Mouse (Mus musculus) forebrain, postnatal 0 days (tissue): ENCODE data around the gene Zfp865. TPM values are rescaled to one million over a fixed set of nuclear protein-coding genes. Genes with fewer than 3 reads are reported as not detected.
"Not testable (repeated sequence)": the region's sequence is repeated elsewhere in the genome, so short reads cannot be mapped to it uniquely, and the experiment has no call there.

Experiments
- ATAC-seq: fragments of 200-750 bp; cut with Nextera tagmentation; 2 replicates; pipeline ENCODE4 v1.8.0; 2017; ENCODE audit warnings: mild to moderate bottlenecking, moderate library complexity
- DNase-seq: peaks from one replicate; pipeline ENCODE4 v3.0.0-alpha.2; 2015
- H3K27ac ChIP-seq: fragments of 300-500 bp; sonication (generic); 2 replicates; pipeline ENCODE4 v1.5.1; 2014; ENCODE audit warnings: low read depth, mild to moderate bottlenecking, antibody characterized with exemption, low read length, moderate library complexity, mixed read lengths
- H3K27me3 ChIP-seq: fragments of 300-500 bp; sonication (generic); 2 replicates; pipeline ENCODE4 v1.6.1; 2014; ENCODE audit warnings: mild to moderate bottlenecking, low read length, mixed read lengths; ENCODE audit not compliant: insufficient read depth
- H3K36me3 ChIP-seq: fragments of 300-500 bp; sonication (generic); 2 replicates; pipeline ENCODE4 v1.6.1; 2014; ENCODE audit warnings: mild to moderate bottlenecking, moderate library complexity; ENCODE audit not compliant: insufficient read depth
- H3K4me1 ChIP-seq: fragments of 300-500 bp; sonication (generic); 2 replicates; pipeline ENCODE4 v1.6.1; 2014; ENCODE audit warnings: antibody characterized with exemption; ENCODE audit not compliant: insufficient read depth
- H3K4me2 ChIP-seq: fragments of 300-500 bp; sonication (generic); 2 replicates; pipeline ENCODE4 v1.6.1; 2014; ENCODE audit warnings: low read depth, mild to moderate bottlenecking, moderate library complexity
- H3K4me3 ChIP-seq: fragments of 300-500 bp; sonication (generic); 2 replicates; pipeline ENCODE4 v1.5.1; 2014; ENCODE audit warnings: low read depth, low read length, mixed read lengths
- H3K9ac ChIP-seq: fragments of 300-500 bp; sonication (generic); 2 replicates; pipeline ENCODE4 v1.6.1; 2014; ENCODE audit warnings: mild to moderate bottlenecking
- H3K9me3 ChIP-seq: fragments of 300-500 bp; sonication (generic); 2 replicates; pipeline ENCODE4 v1.6.1; 2016; ENCODE audit warnings: low read length
- CTCF ChIP-seq: sonication (generic); IDR thresholded peaks from 2 replicates; pipeline ENCODE4 v1.5.1; 2016; ENCODE audit warnings: antibody characterized with exemption, control low read depth, low read depth
- WGBS: fragments of 180-500 bp; shearing (Covaris S2); extraction: QIAGEN DNeasy Blood & Tissue Kit; methylation state at CpG from one replicate; pipeline ENCODE4 v1.1.7; 2014; 5-methylcytosine and 5-hydroxymethylcytosine counted together
- polyA plus RNA-seq: library from polyadenylated mRNA; unstranded; fragments of >200 nt; fragmentation: Nextera tagmentation; extraction: Ambion mirVana; gene quantifications from 2 replicates; pipeline ENCODE4 v1.2.1, GENCODE M21; 2015
- total RNA-seq: library from RNA; depleted of rRNA; stranded (reverse); fragments of >200 nt; gene quantifications from 2 replicates; pipeline ENCODE4 v1.2.3, GENCODE M21; 2014

Gene Zfp865
- total and polyA plus RNA-seq, 2 experiments from 2014 or later = 5.6 to 33.3 TPM

GRCm38 (mm10) chr7:5073586-5073985, 53.4 kb downstream of the Zfp865 start:
- WGBS = 81% methylated on average over 1 of the region's 1 CpGs
- H3K9ac ChIP-seq = no peak overlapping the region
- TF ChIP-seq CTCF = no peak
- H3K4me3 ChIP-seq = no peak overlapping the region
- no peak overlapping the region for H3K27ac ChIP-seq
- H3K4me1 ChIP-seq = no peaks in the 10 kb centered on the region
- DNase-seq = no peak
- no peak overlapping the region for H3K4me2 ChIP-seq
- H3K27me3 ChIP-seq = no peaks in the 10 kb centered on the region
- peaks cover 79% of the 10 kb centered on the region for H3K36me3 ChIP-seq
- ATAC-seq = no peak
- no peaks in the 10 kb centered on the region for H3K9me3 ChIP-seq

- no peaks in the 10 kb centered on the region for H3K9me3 ChIP-seq
These were observed 54.8 kb downstream of the Zfp865 start for GRCm38 (mm10) chr7:5074984-5075383.

GRCm38 (mm10) chr7:5076931-5077330, 56.8 kb downstream of the Zfp865 start:
- WGBS = 90% methylated on average over 2 of the region's 2 CpGs
- no peaks in the 10 kb centered on the region for H3K27me3 ChIP-seq
- 0 out of 2 replicates have a peak, but pooled peaks cover 8% of the 10 kb centered on the region for H3K4me1 ChIP-seq
- ATAC-seq (no peak), DNase-seq (no peak)
- no peak overlapping the region for H3K9ac ChIP-seq
- no peaks in the 10 kb centered on the region for H3K9me3 ChIP-seq
- H3K4me3 ChIP-seq = no peak overlapping the region
- TF ChIP-seq CTCF = no peak
- peaks cover 51% of the 10 kb centered on the region for H3K36me3 ChIP-seq
- H3K4me2 ChIP-seq = no peak overlapping the region
- H3K27ac ChIP-seq = no peak overlapping the region

More at GRCm38 (mm10) chr7:5074984-5075383, 54.8 kb downstream of the Zfp865 start:
- no peak for ATAC-seq
- H3K9ac ChIP-seq = no peak overlapping the region
- DNase-seq = no peak
- H3K4me3 ChIP-seq = no peak overlapping the region
- H3K27me3 ChIP-seq = no peaks in the 10 kb centered on the region
- no peak for TF ChIP-seq CTCF
- WGBS = 92% methylated on average over 5 of the region's 5 CpGs
- H3K36me3 ChIP-seq = peaks cover 69% of the 10 kb centered on the region
- no peak overlapping the region for H3K27ac ChIP-seq
- no peaks in the 10 kb centered on the region for H3K4me1 ChIP-seq
- H3K4me2 ChIP-seq = no peak overlapping the region

- Histone ChIP-seq H3K4me3 (peak overlapping the region; percentile 84), H3K4me2 (peak overlapping the region; percentile 80), H3K36me3 (peaks cover 36% of the 10 kb centered on the region), H3K27ac (peak overlapping the region; percentile 76; the same call in 1 of the 2 replicates), H3K9ac (peak overlapping the region; percentile 92; the same call in 1 of the 2 replicates)
- 53% methylated on average over 9 of the region's 13 CpGs for WGBS
- not testable (repeated sequence) for H3K9me3 ChIP-seq, H3K4me1 ChIP-seq, ATAC-seq, DNase-seq, H3K27me3 ChIP-seq
These were observed 59.3 kb downstream of the Zfp865 start for GRCm38 (mm10) chr7:5079365-5080009.

GRCm38 (mm10) chr7:5080010-5080751, 60.0 kb downstream of the Zfp865 start, which contains the start of gene Epn1:
Epn1 (plus strand) TSS chr7:5080235.
- peaks cover 30% of the 10 kb centered on the region for H3K36me3 ChIP-seq
- under 1% methylated on average over 61 of the region's 81 CpGs for WGBS
- no peaks in the 10 kb centered on the region for H3K27me3 ChIP-seq

GRCm38 (mm10) chr7:5080815-5081214, 60.6 kb downstream of the Zfp865 start:
- ATAC-seq (no peak), DNase-seq (peak; percentile 14)
- Histone ChIP-seq H3K9me3 (no peaks in the 10 kb centered on the region), H3K27ac (peak overlapping the region; percentile 84), H3K9ac (peak overlapping the region; percentile 92), H3K4me1 (0 out of 2 replicates have a peak, but pooled peaks cover 8% of the 10 kb centered on the region), H3K27me3 (no peaks in the 10 kb centered on the region), H3K4me3 (peak overlapping the region; percentile 84), H3K36me3 (peaks cover 29% of the 10 kb centered on the region), H3K4me2 (peak overlapping the region; percentile 80)
- TF ChIP-seq CTCF = no peak
- 18% methylated on average over 6 of the region's 6 CpGs for WGBS

More at GRCm38 (mm10) chr7:5080010-5080751, 60.0 kb downstream of the Zfp865 start, which contains the start of gene Epn1:
- ATAC-seq = peak; percentile 99
- Histone ChIP-seq H3K9ac (peak within 1 kb of the TSS; percentile 92), H3K4me1 (0 out of 2 replicates have a peak, but pooled peaks cover 8% of the 10 kb centered on the region), H3K4me2 (peak within 1 kb of the TSS; percentile 80), H3K27ac (peak within 1 kb of the TSS; percentile 84), H3K4me3 (peak within 1 kb of the TSS; percentile 84), H3K9me3 (no peaks in the 10 kb centered on the region)
- DNase-seq = peak; percentile 98
- no peak for TF ChIP-seq CTCF

GRCm38 (mm10) chr7:5081241-5081640, 61.1 kb downstream of the Zfp865 start:
- Histone ChIP-seq H3K9me3 (no peaks in the 10 kb centered on the region), H3K4me2 (peak overlapping the region; percentile 80), H3K36me3 (peaks cover 30% of the 10 kb centered on the region), H3K9ac (peak overlapping the region; percentile 92), H3K4me3 (peak overlapping the region; percentile 84), H3K4me1 (0 out of 2 replicates have a peak, but pooled peaks cover 8% of the 10 kb centered on the region), H3K27me3 (no peaks in the 10 kb centered on the region), H3K27ac (no peak overlapping the region)
- no peak for TF ChIP-seq CTCF
- ATAC-seq (no peak), DNase-seq (no peak)
- 72% methylated on average over 6 of the region's 6 CpGs for WGBS
